Mouse (Mus musculus) forebrain, embryonic 14.5 days (tissue): ENCODE results near the gene Lce1f. TPM values are rescaled to one million over a fixed set of nuclear protein-coding genes. Genes with fewer than 3 reads are reported as not detected.

Source experiments
- ATAC-seq: fragments of 200-750 bp; cut with Nextera tagmentation; 2 replicates; pipeline ENCODE4 v1.8.0; 2017; ENCODE audit warnings: mild to moderate bottlenecking, moderate library complexity
- DNase-seq: peaks from one replicate; pipeline ENCODE4 v3.0.0-alpha.2; 2015; ENCODE audit warnings: low spot score
- H3K27ac ChIP-seq: fragments of 300-500 bp; sonication (generic); 2 replicates; pipeline ENCODE4 v1.5.1; 2014; ENCODE audit warnings: low read depth, mild to moderate bottlenecking, control low read depth, low read length, moderate library complexity
- H3K27me3 ChIP-seq: fragments of 300-500 bp; sonication (generic); replicated peaks from 2 replicates; pipeline ENCODE4 v1.6.1; 2014; ENCODE audit warnings: low read length, control low read depth, mixed read lengths; ENCODE audit not compliant: control insufficient read depth, insufficient read depth
- H3K36me3 ChIP-seq: fragments of 300-500 bp; sonication (generic); 2 replicates; pipeline ENCODE4 v1.6.1; 2014; ENCODE audit warnings: low read length, control low read depth; ENCODE audit not compliant: control insufficient read depth, insufficient read depth
- H3K4me1 ChIP-seq: fragments of 300-500 bp; sonication (generic); 2 replicates; pipeline ENCODE4 v1.6.1; 2014; ENCODE audit warnings: antibody characterized with exemption, low read length, control low read depth; ENCODE audit not compliant: control insufficient read depth, insufficient read depth
- H3K4me2 ChIP-seq: fragments of 300-500 bp; sonication (generic); 2 replicates; pipeline ENCODE4 v1.6.1; 2014; ENCODE audit warnings: mild to moderate bottlenecking, control low read depth, low read length
- H3K4me3 ChIP-seq: fragments of 300-500 bp; sonication (generic); 2 replicates; pipeline ENCODE4 v1.5.1; 2014; ENCODE audit warnings: low read depth, low read length, control low read depth
- H3K9ac ChIP-seq: fragments of 300-500 bp; sonication (generic); 2 replicates; pipeline ENCODE4 v1.6.1; 2014; ENCODE audit warnings: mild to moderate bottlenecking, low read length, control low read depth, moderate library complexity
- H3K9me3 ChIP-seq: fragments of 300-500 bp; sonication (generic); replicated peaks from 2 replicates; pipeline ENCODE4 v1.6.1; 2016; ENCODE audit warnings: low read length, control low read depth, mixed read lengths; ENCODE audit not compliant: control insufficient read depth
- WGBS: fragments of 180-500 bp; shearing (Covaris S2); extraction: QIAGEN DNeasy Blood & Tissue Kit; methylation state at CpG from one replicate; pipeline ENCODE4 v1.1.7; 2014; 5-methylcytosine and 5-hydroxymethylcytosine counted together
- polyA plus RNA-seq: library from polyadenylated mRNA; unstranded; fragments of >200 nt; fragmentation: Nextera tagmentation; extraction: Ambion mirVana; gene quantifications from 2 replicates; pipeline ENCODE4 v1.2.1, GENCODE M21; 2014

The Lce1f gene
- polyA plus RNA-seq = not detected in 2 replicates

DNA sequence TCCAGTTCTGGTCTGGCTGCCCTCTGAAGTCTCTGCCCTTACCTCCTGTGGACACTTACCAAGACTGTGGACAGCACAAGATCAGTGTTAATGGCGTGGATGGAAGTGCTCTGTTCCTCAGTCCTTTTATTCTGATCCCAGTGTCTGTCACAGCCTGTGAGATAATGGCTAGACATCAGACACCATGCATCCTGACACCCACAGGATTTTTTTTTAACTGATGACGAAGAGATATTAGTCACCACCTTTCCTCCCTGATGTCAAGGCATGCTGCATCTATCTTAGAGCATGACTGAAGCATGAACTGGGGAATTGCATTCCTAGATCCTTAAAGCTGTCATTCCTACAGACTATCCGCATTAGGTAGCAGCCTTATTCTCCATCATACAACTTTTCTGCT lies at the start of gene Lce1f:
Gene Lce1f (minus strand): TSS at position 101 of the 400 bp plus-strand sequence.
- no peak for DNase-seq
- Histone ChIP-seq H3K9me3 (no peaks in the 10 kb centered on the region), H3K9ac (no peak within 1 kb of the TSS), H3K27ac (no peak within 1 kb of the TSS), H3K27me3 (no peaks in the 10 kb centered on the region), H3K4me3 (no peak within 1 kb of the TSS), H3K36me3 (no peaks in the 10 kb centered on the region), H3K4me2 (no peak within 1 kb of the TSS), H3K4me1 (no peaks in the 10 kb centered on the region)
- ATAC-seq = no peak
- 85% methylated on average over 3 of the region's 3 CpGs for WGBS

DNA sequence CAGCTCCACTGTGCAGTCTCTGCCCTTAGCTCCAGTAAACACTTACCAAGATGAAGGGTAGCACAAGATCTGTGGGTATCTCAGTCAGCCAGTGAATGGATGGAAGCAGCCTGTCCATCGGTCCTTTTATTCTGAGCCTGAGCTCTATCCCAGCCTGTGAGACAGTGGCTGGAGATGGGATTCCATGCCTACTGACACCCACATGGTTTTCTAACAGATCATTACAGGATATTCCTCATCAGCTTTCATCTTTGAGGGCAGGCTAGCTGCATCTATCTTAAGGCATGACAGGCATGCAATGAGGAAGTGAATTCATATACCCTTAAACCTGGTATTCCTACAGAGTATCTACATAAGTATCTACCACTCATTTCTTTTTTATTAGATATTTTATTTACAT lies 44.8 kb upstream of the Lce1f start, which contains the start of gene Lce1h:
Gene Lce1h (minus strand): TSS at position 101 of the 400 bp plus-strand sequence.
- Histone ChIP-seq H3K9ac (no peak within 1 kb of the TSS), H3K4me2 (no peak within 1 kb of the TSS), H3K4me1 (no peaks in the 10 kb centered on the region), H3K27me3 (no peaks in the 10 kb centered on the region), H3K4me3 (no peak within 1 kb of the TSS), H3K27ac (no peak within 1 kb of the TSS), H3K36me3 (no peaks in the 10 kb centered on the region), H3K9me3 (no peaks in the 10 kb centered on the region)
- no peak for DNase-seq
- ATAC-seq = no peak
- WGBS = 93% methylated on average over 1 of the region's 1 CpGs

DNA sequence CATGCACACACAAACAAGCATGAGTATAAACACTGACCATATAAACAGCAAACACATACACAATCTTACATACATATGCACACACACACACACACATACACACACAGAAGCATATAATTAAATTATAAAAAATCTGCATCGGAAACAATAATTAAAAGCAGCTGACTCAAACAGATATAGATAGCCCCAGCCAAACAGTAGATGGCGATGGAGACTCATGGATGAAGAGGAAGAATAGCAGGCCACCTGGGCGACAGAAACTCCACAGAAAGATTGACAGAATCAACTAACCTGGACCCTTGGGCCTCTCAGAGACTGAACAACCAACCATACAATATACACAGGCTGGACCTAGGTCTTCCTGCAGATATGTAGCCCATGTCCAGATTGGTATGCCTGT lies 33.0 kb upstream of the Lce1f start:
- H3K27ac ChIP-seq = no peak overlapping the region
- 47% methylated on average over 3 of the region's 3 CpGs for WGBS

DNA sequence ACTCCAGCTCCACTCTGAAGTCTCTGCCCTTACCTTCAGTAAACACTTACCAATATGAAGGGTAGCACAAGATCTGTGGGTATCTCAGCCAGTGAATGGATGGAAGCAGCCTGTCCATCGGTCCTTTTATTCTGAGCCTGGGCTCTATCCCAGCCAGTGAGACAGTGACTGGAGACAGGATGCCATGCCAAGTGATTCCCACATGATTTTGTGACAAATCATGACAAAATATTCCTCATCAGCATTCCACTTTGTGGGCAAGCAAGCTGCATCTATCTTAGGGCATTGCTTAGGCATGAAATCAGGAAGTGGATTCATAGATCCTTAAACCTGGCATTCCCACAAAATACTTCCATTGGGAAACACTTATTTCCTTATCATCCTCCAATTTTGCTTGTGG lies 32.1 kb upstream of the Lce1f start, which contains the start of gene Lce1g:
Gene Lce1g (minus strand): TSS at position 101 of the 400 bp plus-strand sequence.
- 86% methylated on average over 1 of the region's 1 CpGs for WGBS
- H3K9me3 ChIP-seq = no peaks in the 10 kb centered on the region
- H3K4me2 ChIP-seq = no peak within 1 kb of the TSS
- no peaks in the 10 kb centered on the region for H3K36me3 ChIP-seq
- H3K4me1 ChIP-seq = no peaks in the 10 kb centered on the region
- ATAC-seq (no peak), DNase-seq (no peak)
- H3K9ac ChIP-seq = no peak within 1 kb of the TSS
- no peak within 1 kb of the TSS for H3K4me3 ChIP-seq
- no peak within 1 kb of the TSS for H3K27ac ChIP-seq
- H3K27me3 ChIP-seq = no peaks in the 10 kb centered on the region

More for the DNA sequence above, 33.0 kb upstream of the Lce1f start:
- Histone ChIP-seq H3K4me2 (no peak overlapping the region), H3K9ac (no peak overlapping the region), H3K36me3 (no peaks in the 10 kb centered on the region), H3K9me3 (no peaks in the 10 kb centered on the region), H3K4me3 (no peak overlapping the region), H3K4me1 (no peaks in the 10 kb centered on the region), H3K27me3 (no peaks in the 10 kb centered on the region)
- ATAC-seq = no peak
- DNase-seq = peak; percentile 1

DNA sequence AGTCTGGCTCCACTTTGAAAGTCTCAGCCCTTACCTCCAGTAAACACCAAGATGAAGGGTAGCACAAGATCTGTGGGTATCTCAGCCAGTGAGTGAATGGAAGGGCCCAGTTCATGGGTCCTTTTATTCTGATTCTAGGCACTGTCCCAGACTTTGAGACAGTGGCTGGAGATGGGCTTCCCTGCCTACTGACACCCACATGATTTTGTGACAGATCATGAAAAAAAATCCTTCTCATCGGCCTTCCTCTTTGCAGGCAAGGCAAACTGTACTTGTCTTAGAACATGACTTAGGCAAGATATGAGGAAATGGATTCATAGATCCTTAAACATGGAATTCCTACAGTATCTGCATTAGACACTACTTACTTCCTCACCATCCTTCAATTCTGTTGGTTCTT lies 18.8 kb upstream of the Lce1f start, which contains the start of gene Gm38119:
Gene Gm38119 (minus strand): TSS at position 101 of the 400 bp plus-strand sequence.
- Histone ChIP-seq H3K4me3 (no peak within 1 kb of the TSS), H3K4me2 (no peak within 1 kb of the TSS), H3K9ac (no peak within 1 kb of the TSS), H3K4me1 (no peaks in the 10 kb centered on the region), H3K9me3 (no peaks in the 10 kb centered on the region), H3K27ac (no peak within 1 kb of the TSS), H3K27me3 (no peaks in the 10 kb centered on the region), H3K36me3 (no peaks in the 10 kb centered on the region)
- ATAC-seq (no peak), DNase-seq (no peak)
- 85% methylated on average over 1 of the region's 1 CpGs for WGBS

DNA sequence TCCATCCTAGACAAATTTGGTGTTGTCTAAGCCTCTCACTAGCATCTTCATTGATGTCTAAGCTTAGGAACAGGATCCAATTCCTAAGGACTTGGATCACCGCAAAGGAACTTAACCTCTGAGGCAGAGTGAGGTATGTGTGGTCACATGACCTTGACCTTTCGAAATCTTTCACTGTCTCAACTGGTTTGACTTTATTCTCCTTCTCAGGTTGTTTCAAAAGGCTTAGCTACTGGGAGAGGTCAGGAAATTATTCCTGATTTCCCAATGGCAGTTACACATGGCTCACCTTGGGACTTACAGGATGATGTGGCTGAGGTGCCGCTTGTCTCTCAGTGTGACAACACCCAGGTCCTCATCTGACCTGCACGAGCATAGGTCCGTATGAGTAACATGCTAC lies 2.5 kb upstream of the Lce1f start:
- H3K9me3 ChIP-seq = no peaks in the 10 kb centered on the region
- ATAC-seq = no peak
- no peaks in the 10 kb centered on the region for H3K4me1 ChIP-seq
- H3K4me2 ChIP-seq = no peak overlapping the region
- DNase-seq = no peak
- 91% methylated on average over 5 of the region's 5 CpGs for WGBS
- no peak overlapping the region for H3K9ac ChIP-seq
- no peak overlapping the region for H3K4me3 ChIP-seq
- H3K36me3 ChIP-seq = no peaks in the 10 kb centered on the region
- H3K27ac ChIP-seq = no peak overlapping the region
- H3K27me3 ChIP-seq = no peaks in the 10 kb centered on the region

DNA sequence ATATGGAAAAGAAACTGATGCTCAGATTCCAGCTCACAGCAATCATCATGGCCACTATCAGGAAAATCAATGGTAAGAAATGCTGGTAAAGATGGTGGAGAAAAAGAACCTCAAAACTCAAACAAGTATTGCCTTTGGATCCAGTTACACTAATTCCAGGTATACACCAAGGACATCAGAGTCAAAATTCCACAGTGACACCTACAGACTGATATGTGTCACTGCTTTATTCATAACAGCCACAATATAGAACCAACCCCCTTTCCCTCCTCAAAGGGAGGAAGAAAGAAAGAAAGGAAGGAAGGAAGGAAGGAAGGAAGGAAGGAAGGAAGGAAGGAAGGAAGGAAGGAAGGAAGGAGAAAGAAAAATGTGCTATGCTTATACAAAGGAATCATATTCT lies 5.0 kb downstream of the Lce1f start:
- Histone ChIP-seq H3K4me2 (no peak overlapping the region), H3K4me1 (no peaks in the 10 kb centered on the region), H3K4me3 (no peak overlapping the region), H3K9ac (no peak overlapping the region), H3K27me3 (no peaks in the 10 kb centered on the region), H3K36me3 (no peaks in the 10 kb centered on the region), H3K27ac (no peak overlapping the region), H3K9me3 (no peaks in the 10 kb centered on the region)
- DNase-seq = no peak
- ATAC-seq = no peak

DNA sequence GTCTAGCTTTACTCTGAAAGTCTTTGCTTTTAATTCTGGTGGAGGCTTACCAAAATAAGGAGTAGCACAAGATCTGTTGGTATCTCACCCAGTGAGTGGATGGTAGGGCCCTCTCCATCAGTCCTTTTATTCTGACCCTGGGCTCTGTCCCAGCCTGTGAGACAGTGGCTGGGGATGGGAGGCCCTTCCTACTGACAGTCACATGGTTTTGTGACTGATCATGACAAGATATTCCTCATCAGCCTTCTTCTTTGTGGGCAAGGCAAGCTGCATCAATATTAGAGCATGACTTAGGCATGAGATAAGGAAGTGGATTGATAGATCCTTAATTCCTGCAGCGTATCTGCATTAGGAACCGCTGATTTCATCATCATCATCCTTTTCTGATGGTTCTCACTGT lies 11.2 kb downstream of the Lce1f start, which contains the start of gene Lce1e:
Gene Lce1e (minus strand): TSS at position 101 of the 400 bp plus-strand sequence.
- DNase-seq (no peak), ATAC-seq (no peak)
- no peak within 1 kb of the TSS for H3K9ac ChIP-seq
- H3K27ac ChIP-seq = no peak within 1 kb of the TSS
- H3K4me1 ChIP-seq = no peaks in the 10 kb centered on the region
- H3K36me3 ChIP-seq = no peaks in the 10 kb centered on the region
- no peaks in the 10 kb centered on the region for H3K9me3 ChIP-seq
- 84% methylated on average over 2 of the region's 2 CpGs for whole genome bisulfite sequencing
- no peak within 1 kb of the TSS for H3K4me2 ChIP-seq
- H3K4me3 ChIP-seq = no peak within 1 kb of the TSS
- H3K27me3 ChIP-seq = no peaks in the 10 kb centered on the region

DNA sequence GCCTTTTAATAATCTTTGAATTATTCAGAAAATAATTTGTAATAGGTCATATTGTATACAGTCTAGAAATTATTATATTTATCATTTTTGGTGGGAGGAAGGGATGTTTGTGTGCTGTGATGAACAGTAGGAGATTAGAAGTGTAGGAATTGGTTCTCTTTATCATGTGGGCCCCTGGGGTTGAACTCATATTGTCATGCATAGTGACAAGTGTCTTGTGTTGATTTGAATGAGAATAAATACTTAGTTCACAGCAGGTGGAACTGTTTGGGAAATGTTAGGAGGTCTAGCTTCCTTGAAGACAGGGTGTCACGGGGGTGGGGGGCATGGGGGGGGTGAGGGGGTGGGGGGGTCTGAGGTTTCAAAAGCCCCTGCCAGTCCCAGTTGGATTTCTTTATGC lies 25.5 kb downstream of the Lce1f start:
- ATAC-seq (no peak), DNase-seq (no peak)
- no peak overlapping the region for H3K4me3 ChIP-seq
- H3K27me3 ChIP-seq = no peaks in the 10 kb centered on the region
- H3K9ac ChIP-seq = no peak overlapping the region
- H3K36me3 ChIP-seq = no peaks in the 10 kb centered on the region
- H3K9me3 ChIP-seq = no peaks in the 10 kb centered on the region
- no peak overlapping the region for H3K4me2 ChIP-seq
- no peak overlapping the region for H3K27ac ChIP-seq
- H3K4me1 ChIP-seq = no peaks in the 10 kb centered on the region
- WGBS = 0% methylated on average over 1 of the region's 1 CpGs
